Mouse (Mus musculus): ENCODE results near the gene Piezo1. TPM values are rescaled to one million over a fixed set of nuclear protein-coding genes. Genes with fewer than 3 reads are reported as not detected.

Piezo1 gene
- polyA plus RNA-seq, 1 experiment from 2014 or later: 253 TPM

DNA sequence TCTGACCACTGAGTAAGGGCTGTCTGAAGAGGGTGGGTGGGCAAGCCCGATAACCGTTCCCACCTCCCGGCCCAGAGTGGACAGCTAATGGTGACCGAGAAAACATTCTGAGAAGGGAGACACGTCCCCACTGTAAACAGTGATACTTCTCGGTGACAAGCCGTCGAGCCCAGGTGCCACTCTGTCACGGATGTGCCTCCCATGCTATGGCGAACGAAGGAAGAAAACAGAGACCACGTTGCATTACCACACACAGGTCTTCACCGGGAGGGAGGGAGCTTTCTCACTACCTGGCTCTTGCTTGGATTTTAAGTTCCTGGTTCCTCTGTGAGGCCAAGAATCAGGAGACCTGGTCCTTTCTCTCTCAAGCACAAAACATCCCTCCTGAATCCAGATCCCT, 2.8 kb downstream of the Piezo1 start:
- POLR2A ChIA-PET: interaction anchor here (6.6 kb wide), 1 partner anchor 24 kb away, joined by 55 read pairs; no protein-coding TSS in a partner anchor
- ATAC-seq (no peak), DNase-seq (ENCODE audit: low read depth, low spot score) (no peak)
- in situ Hi-C loops (cut with MboI; ENCODE audit: low pct_unique_long_range_greater_than_20kb): no loop called here
- TF ChIP-seq CTCF (IDR thresholded peaks at IDR 0.05): no peak
- CTCF ChIA-PET: interaction anchor here (1.3 to 1.8 kb wide), 2 partner anchors 23 to 25 kb away, joined by 3 to 7 read pairs; no protein-coding TSS in a partner anchor
- H3K27me3 ChIP-seq: no peaks in the 10 kb centered on the region

DNA sequence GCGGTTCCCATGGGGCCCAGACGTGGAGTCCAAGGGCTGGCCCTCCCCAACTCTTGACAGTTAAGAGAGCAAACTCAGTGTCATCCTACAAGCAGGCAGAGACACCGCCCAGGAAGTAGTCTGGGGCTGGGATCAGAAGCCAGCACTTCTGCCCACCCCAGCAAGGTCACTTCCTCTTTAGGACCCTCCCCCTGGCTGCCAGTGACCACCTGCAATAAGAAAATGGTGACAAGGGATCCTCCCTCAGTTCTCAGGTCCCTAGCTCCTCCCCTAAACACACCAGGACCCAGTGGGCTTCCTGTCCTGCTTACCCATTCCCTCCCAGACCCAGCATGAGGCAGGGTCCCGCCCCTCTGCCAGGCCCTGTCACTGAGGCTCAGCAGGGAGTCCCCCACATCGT, 3.3 kb downstream of the Piezo1 start:
- CTCF ChIA-PET: interaction anchor here (0.9 to 1.8 kb wide), 3 partner anchors 11 to 24 kb away, joined by 3 to 7 read pairs (median 3); no protein-coding TSS in a partner anchor
- in situ Hi-C loops (cut with MboI; ENCODE audit: low pct_unique_long_range_greater_than_20kb): no loop called here
- no peak for DNase-seq (ENCODE audit: low read depth, low spot score)
- no peaks in the 10 kb centered on the region for H3K27me3 ChIP-seq
- ATAC-seq: no peak
- TF ChIP-seq CTCF (IDR thresholded peaks at IDR 0.05): no peak
- POLR2A ChIA-PET: interaction anchor here (0.9 to 6.6 kb wide), 3 partner anchors 9 to 24 kb away, joined by 3 to 55 read pairs (median 3); no protein-coding TSS in a partner anchor

DNA sequence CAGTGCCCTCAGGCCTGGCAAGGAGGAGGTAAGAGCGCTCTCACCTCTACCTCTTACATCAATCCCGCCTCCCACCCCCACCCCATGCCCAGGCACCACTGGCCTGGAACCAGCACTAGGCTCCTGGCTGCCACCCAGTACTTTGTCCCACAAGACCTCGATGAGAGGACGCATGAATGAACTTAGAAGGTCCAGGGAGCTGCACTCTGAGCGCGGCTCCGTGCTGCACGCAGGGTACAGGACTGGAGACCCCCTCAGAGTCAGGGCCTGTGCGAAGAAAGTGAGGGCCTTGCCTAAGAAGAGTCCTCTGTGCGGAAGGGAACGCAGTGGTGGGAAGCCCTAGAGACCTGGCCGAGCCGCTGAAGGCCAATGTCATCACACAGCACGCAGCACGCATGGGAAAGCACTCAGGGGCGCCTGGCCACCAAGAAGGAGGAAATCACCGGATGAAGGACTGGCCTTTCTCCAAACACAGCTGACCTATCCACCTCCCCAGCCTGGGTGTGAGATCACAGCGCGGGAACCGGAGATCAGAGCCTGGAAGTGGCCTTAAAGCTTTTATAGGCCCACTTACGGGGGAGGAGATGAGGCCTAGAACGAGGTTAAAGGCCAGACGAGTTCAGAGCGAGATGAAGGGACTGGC, 4.2 kb downstream of the Piezo1 start:
- DNase-seq (ENCODE audit: low read depth, low spot score) (no peak), ATAC-seq (peak; percentile 2)
- in situ Hi-C loops (cut with MboI; ENCODE audit: low pct_unique_long_range_greater_than_20kb): no loop called here
- CTCF ChIA-PET: interaction anchor here (0.9 to 1.8 kb wide), 2 partner anchors 10 to 23 kb away, joined by 3 to 7 read pairs; no protein-coding TSS in a partner anchor
- H3K27me3 ChIP-seq: no peaks in the 10 kb centered on the region
- TF ChIP-seq CTCF (IDR thresholded peaks at IDR 0.05): no peak
- POLR2A ChIA-PET: interaction anchor here (0.9 to 6.6 kb wide), 6 partner anchors 9 to 23 kb away, joined by 3 to 55 read pairs (median 3); no protein-coding TSS in a partner anchor

DNA sequence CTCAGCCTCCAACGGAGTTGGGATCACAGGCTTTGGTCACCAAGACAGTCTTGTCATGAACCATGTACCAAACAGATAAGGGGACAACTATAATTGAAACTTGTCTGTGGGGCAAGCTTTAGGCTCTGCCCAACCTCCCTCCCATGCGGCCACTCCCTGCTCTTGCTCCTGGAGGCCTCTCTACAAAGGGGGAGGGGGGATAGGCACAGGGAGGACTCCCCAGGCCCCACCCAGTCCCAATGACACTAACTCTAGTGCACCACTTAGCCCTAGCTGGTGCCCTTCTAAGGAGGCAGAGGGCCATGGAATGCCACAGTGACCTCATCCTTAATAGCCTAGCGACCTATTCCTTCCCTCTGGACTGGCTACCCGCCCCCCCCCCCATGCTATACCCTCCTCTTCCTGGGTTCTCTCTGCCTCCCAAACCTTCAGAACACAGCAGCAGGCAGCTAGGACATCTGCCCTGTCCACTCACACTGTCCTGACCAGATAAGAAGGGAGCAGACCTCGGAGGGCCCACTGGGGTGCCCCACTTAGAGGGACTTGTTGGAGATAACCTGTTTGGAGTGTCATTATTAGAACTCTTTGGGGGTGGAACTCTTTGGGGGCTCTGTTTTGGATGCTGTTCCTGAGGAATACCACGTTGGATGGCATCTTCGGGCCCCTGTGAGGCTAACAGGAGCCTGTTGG, 4.9 kb downstream of the Piezo1 start:
- POLR2A ChIA-PET: interaction anchor here (1.0 to 6.6 kb wide), 4 partner anchors 8 to 22 kb away, joined by 3 to 55 read pairs (median 4); no protein-coding TSS in a partner anchor
- CTCF ChIA-PET: interaction anchor here (1.8 kb wide), 1 partner anchor 23 kb away, joined by 7 read pairs; no protein-coding TSS in a partner anchor
- in situ Hi-C loops (cut with MboI; ENCODE audit: low pct_unique_long_range_greater_than_20kb): no loop called here
- no peaks in the 10 kb centered on the region for H3K27me3 ChIP-seq
- no peak for DNase-seq (ENCODE audit: low read depth, low spot score)
- TF ChIP-seq CTCF (IDR thresholded peaks at IDR 0.05): no peak
- ATAC-seq: no peak

DNA sequence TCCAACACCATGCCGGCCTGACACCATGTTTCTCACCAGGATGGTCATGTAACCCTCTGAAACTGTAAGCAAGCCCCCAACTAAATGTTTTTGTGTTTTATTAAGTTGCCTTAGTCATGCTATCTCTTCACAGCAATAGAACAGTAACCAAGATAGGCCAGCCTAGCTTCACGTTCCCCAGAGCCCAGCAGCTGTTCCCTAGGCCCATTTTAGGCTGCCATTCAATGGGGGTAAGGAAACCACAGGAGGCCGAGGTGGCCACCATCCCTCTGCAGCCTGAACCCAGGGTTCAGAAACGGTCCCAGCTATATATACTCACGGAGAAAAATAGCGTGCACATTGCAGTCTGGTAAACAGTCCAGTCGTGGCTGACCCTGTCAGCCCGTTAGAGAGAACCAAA, 7.0 kb downstream of the Piezo1 start:
- no peak for TF ChIP-seq CTCF (IDR thresholded peaks at IDR 0.05)
- ChIA-PET POLR2A (no interaction called here), CTCF (no interaction called here)
- ATAC-seq: no peak
- DNase-seq (ENCODE audit: low read depth, low spot score): no peak
- H3K27me3 ChIP-seq: no peaks in the 10 kb centered on the region
- in situ Hi-C loops (cut with MboI; ENCODE audit: low pct_unique_long_range_greater_than_20kb): no loop called here

DNA sequence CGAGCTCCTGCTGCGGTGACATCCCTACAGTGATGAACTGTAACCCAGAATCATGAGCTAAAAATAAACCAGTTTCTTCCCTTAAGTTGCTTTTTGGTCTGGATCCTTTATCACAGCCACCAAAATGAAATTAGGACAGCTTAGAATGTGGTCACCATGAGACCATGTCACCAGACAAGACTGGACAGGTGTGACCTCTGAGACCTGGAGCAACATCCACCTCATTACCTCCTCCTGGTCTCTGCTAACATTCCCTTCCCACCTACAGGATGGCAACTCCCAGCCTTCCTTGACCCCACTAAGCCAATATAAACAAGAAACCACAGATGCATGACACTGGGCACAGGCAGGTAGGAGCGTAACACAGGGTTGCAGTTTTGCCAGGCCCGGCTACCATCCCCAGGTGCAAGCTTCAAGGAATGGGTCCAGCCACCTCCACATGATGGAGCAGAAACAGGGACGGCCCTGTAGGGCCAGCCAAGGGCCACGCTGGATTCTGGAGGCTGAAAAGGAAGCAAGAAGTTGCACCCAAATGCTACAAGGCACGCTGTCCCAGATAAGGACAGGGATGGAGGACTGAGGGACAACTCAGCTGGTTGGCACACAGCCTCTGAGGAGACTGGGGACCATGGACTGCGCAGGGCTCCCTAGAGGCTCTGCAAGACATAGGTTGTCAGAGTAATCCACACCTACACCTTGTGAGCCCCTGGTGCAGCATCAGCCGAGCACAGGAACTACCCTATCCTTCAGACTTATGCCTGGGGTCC, 12.6 kb downstream of the Piezo1 start:
- ATAC-seq (no peak), DNase-seq (ENCODE audit: low read depth, low spot score) (no peak)
- POLR2A ChIA-PET: interaction anchor here (1.2 to 1.9 kb wide), 2 partner anchors 8 to 12 kb away, joined by 4 to 6 read pairs; no protein-coding TSS in a partner anchor
- no peaks in the 10 kb centered on the region for H3K27me3 ChIP-seq
- in situ Hi-C loops (cut with MboI; ENCODE audit: low pct_unique_long_range_greater_than_20kb): no loop called here
- CTCF ChIA-PET: interaction anchor here (2.3 kb wide), 1 partner anchor 15 kb away, joined by 7 read pairs; no protein-coding TSS in a partner anchor
- no peak for TF ChIP-seq CTCF (IDR thresholded peaks at IDR 0.05)

DNA sequence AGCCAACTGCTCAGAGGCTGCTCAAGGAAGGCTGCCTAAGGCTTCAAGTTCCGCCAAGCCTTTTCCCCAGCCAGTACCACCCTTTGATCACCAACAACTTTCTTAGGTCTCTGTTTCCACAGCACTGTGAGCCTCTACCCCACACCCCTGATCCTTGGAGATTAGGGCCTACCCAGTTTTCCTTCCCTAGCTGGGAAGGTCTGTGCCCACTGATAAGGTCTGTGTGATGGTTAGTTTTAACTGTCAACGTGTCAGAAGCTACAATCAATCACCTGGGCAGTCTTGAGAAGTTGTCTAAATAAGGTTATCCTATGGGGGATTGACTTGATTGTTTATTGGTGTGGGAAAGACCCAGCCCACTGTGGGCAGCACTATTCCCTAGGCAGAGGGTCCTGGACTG, 13.3 kb downstream of the Piezo1 start:
- ChIA-PET CTCF (interaction anchor here (1.0 to 2.3 kb wide), 2 partner anchors 14 kb away, joined by 3 to 7 read pairs; no protein-coding TSS in a partner anchor), POLR2A (interaction anchor here (1.2 to 1.9 kb wide), 2 partner anchors 9 to 11 kb away, joined by 4 to 6 read pairs; no protein-coding TSS in a partner anchor)
- no peak for TF ChIP-seq CTCF (IDR thresholded peaks at IDR 0.05)
- no peak for DNase-seq (ENCODE audit: low read depth, low spot score)
- in situ Hi-C loops (cut with MboI; ENCODE audit: low pct_unique_long_range_greater_than_20kb): no loop called here
- ATAC-seq: no peak
- H3K27me3 ChIP-seq: no peaks in the 10 kb centered on the region

DNA sequence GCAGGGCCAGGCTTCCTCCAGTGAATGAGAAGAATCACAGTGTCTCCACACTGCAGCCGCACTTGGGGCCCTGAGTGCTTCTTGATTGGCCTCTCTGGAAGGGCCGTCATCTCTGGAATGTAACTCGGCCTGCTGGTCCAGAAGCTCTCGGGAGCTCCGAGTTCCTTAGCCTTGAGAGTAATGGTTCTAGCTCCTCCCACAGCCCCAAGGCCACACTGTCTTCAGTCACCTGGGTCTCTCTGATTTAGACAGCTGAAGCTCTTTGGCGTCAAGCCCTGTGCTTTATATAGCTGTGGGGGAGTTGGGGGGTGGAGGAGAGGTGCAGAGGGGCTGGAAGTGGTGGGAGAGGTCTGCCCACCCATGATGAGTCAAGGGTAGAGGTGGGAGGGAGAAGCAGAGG, 14.1 kb downstream of the Piezo1 start:
- CTCF ChIA-PET: interaction anchor here (1.0 to 2.3 kb wide), 4 partner anchors 10 to 15 kb away, joined by 3 to 7 read pairs (median 3); no protein-coding TSS in a partner anchor
- in situ Hi-C loops (cut with MboI; ENCODE audit: low pct_unique_long_range_greater_than_20kb): no loop called here
- peak; percentile 42 for ATAC-seq

DNA sequence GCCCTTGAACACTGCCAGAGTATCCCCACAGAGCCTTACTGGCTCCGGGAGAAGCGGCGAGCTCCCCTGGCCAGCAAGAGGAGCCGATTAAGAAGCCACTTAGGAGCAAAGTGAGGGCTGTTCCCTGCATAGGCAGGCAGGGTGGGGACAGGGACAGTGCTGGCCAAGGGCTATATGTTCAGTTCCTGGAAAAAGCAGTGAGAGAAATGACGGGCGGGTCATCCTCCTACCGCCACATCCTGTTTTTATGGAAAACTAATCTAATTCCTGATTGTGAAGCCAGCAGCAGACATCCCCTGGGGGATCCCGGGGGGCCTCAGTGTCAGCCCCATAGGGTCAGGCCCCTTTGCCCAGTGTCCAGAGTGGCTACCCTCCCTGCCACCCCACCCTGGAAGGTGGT, 19.8 kb downstream of the Piezo1 start:
- no peaks in the 10 kb centered on the region for H3K27me3 ChIP-seq
- in situ Hi-C loops (cut with MboI; ENCODE audit: low pct_unique_long_range_greater_than_20kb): no loop called here
- no peak for TF ChIP-seq CTCF (IDR thresholded peaks at IDR 0.05)
- ChIA-PET POLR2A (interaction anchor here (1.2 kb wide), 1 partner anchor 16 kb away, joined by 3 read pairs; no protein-coding TSS in a partner anchor), CTCF (no interaction called here)
- ATAC-seq (no peak), DNase-seq (ENCODE audit: low read depth, low spot score) (no peak)

More for the DNA sequence above, 14.1 kb downstream of the Piezo1 start:
- no peak for DNase-seq (ENCODE audit: low read depth, low spot score)
- POLR2A ChIA-PET: interaction anchor here (0.6 to 1.9 kb wide), 2 partner anchors 10 to 11 kb away, joined by 3 to 6 read pairs; no protein-coding TSS in a partner anchor
- TF ChIP-seq CTCF (IDR thresholded peaks at IDR 0.05): no peak
- no peaks in the 10 kb centered on the region for H3K27me3 ChIP-seq

DNA sequence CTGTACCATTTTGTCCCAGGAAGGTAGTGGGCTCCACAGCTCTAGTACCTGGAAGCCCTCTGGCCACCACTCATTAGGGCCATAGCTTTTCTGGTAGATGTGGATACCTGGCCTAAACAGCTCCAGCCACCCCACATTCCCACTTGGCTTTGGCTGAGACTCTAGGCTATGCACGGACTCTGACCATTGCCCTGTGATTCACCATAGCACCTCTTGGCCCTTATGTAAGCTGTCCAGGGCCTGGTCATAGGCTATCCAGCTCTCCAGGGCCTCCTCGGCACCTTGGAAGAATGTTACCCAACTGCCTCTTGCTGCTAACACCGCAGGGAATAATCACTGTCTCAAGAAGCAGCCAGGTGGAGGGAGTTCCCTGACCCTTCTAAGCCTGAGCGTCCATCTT, 22.0 kb downstream of the Piezo1 start:
- ChIA-PET POLR2A (no interaction called here), CTCF (no interaction called here)
- TF ChIP-seq CTCF (IDR thresholded peaks at IDR 0.05): no peak
- H3K27me3 ChIP-seq: no peaks in the 10 kb centered on the region
- ATAC-seq (no peak), DNase-seq (ENCODE audit: low read depth, low spot score) (no peak)
- in situ Hi-C loops (cut with MboI; ENCODE audit: low pct_unique_long_range_greater_than_20kb): no loop called here
